Mouse (Mus musculus): ENCODE data around the gene Cpt1c.

- TF ChIP-seq CTCF (IDR thresholded peaks at IDR 0.05; ENCODE audit: low read depth, low read length) (no peak), POLR2A (IDR thresholded peaks at IDR 0.05; ENCODE audit: insufficient read depth, low read length) (no peak)
These were observed 46.1 kb downstream of the Cpt1c start for GRCm38 (mm10) chr7:44928570-44928969.
